Mouse (Mus musculus) bone marrow, adult 2 months (tissue): ENCODE data around the gene Smco4.

Source experiments
- CTCF ChIP-seq: fragments of 200-500 bp; IDR thresholded peaks from 2 replicates; pipeline ENCODE4 v1.5.1; 2011; ENCODE audit warnings: low read length, control low read depth; ENCODE audit not compliant: control insufficient read depth, insufficient read depth
- POLR2A ChIP-seq: fragments of 200-500 bp; IDR thresholded peaks from 2 replicates; pipeline ENCODE4 v1.6.1; 2011; ENCODE audit warnings: low read depth, mild to moderate bottlenecking, control low read depth, low read length, borderline replicate concordance; ENCODE audit not compliant: control insufficient read depth

DNA sequence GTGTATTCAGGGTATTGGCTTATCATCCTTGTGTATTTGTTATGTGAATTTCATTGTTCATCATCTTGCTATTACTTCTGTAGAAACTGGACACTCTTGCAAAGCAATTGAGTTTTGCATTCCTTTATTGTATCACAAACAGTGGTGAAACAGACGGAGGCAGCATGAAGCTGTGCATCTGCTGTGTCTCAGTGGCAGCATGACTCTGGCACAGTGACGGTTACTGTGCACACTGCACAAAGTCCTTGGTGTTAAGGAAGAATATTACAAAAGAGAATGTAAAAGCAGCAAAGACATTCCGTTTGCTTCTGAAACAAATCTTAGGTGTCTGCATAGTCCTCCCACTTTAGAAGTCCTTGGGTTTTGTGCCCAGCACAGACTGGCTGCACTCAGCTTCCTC, 67.2 kb downstream of the Smco4 start:
- TF ChIP-seq CTCF (no peak), POLR2A (no peak)
